Mouse (Mus musculus) pancreas, adult 10 weeks (tissue): ENCODE data around the gene Uhrf2. TPM values are rescaled to one million over a fixed set of nuclear protein-coding genes. Genes with fewer than 3 reads are reported as not detected.

Source experiments
- polyA plus RNA-seq: library from polyadenylated mRNA; stranded (reverse); fragments of 350-450 nt; fragmentation: Illumina TruSeq; extraction: RNeasy Lipid Tissue Mini Kit (QIAGEN cat#74804); gene quantifications from one replicate; pipeline ENCODE4 v1.2.3, GENCODE M21; 2015; ENCODE audit warnings: low read depth, low replicate concordance; ENCODE audit not compliant: insufficient read depth

Uhrf2 gene
- polyA plus RNA-seq = 14.6 TPM

DNA sequence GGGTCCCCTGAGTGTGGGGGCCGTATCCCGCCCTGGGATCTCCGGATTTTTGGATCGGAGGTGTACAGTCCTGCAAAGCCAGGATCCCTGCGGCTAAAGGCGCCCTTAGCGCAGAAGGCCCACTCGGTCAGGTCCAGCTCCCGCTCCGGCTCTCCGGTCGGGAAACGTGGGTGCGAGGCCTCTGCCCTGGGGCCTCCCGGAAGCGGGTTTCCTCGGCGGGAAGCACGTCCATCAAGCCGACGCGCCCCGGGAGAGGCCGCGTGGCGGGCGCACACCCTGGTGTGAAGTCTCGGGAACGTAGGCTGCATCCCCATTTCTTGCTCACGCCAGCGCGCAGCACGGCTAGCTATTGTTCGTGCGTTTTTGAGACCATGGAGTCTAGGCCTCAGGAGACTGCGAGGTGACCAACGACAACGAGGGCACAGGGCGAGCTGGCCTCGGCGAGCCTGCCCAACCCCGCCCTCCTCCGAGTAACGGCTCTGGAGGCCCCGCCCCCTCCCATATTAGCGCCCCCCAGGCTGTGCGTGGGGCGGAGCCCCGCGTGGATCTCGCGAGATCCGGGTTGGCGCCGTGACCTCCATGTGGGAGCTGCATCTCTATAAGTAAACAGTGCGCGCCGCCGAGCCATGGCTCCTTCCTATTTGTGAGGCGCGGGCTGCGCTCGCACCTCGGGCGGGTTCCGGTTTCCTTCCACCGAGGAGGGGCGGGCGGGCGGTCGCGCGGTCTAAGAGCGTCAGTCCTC lies at the start of gene Uhrf2:
TSS of gene Uhrf2 (plus strand) at position 620 of the 742 bp plus-strand sequence.

DNA sequence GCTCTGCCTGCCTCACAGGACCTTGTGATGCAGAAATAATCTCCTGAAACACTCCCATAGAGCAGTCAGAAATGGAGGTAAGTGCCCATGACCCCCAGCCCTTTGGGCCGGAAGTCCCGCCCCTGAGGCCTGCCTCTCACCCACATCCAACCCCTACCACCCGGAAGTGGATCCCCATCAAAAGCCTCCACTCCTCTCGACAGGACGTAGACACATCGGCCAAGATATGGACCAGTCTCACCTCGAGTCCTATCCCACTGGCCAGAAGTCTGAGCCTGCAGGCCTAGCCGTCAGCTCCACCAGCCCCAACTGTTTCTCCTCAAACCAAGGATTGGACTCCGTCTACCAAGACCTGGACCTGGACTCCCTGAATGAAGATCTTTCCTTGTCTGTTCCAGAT lies 26.7 kb upstream of the Uhrf2 start, which contains the start of gene Trpd52l3:
TSS of gene Trpd52l3 (plus strand) at position 170 of the 400 bp plus-strand sequence.

Other genes with a start within 250 kb of the Uhrf2 start
- gene 9930021J03Rik, start 224.5 kb upstream of the Uhrf2 start, polyA plus RNA-seq = 4.0 TPM
- 2.7 TPM for gene Ranbp6, start 217.5 kb upstream of the Uhrf2 start, polyA plus RNA-seq
- 3.9 TPM for gene Il33, start 105.4 kb upstream of the Uhrf2 start, polyA plus RNA-seq
- gene Trpd52l3, start 26.7 kb upstream of the Uhrf2 start, polyA plus RNA-seq = not detected
- gene Gldc, start 144.9 kb downstream of the Uhrf2 start, polyA plus RNA-seq = not detected
- not detected for gene Mbl2, start 202.4 kb downstream of the Uhrf2 start, polyA plus RNA-seq